Mouse (Mus musculus) limb, embryonic 10.5 days (tissue): ENCODE data around the gene Wiz. TPM values are rescaled to one million over a fixed set of nuclear protein-coding genes. Genes with fewer than 3 reads are reported as not detected.

Experiments used
- DNase-seq: peaks from one replicate; pipeline ENCODE4 v3.0.0-alpha.2; 2017; ENCODE audit warnings: low spot score
- H3K27ac ChIP-seq: fragments of 300-500 bp; sonication (generic); 2 replicates; pipeline ENCODE4 v1.5.1; 2016; ENCODE audit warnings: mild to moderate bottlenecking
- H3K27me3 ChIP-seq: fragments of 300-500 bp; sonication (generic); 2 replicates; pipeline ENCODE4 v1.6.1; 2016; ENCODE audit warnings: low read depth, mild to moderate bottlenecking; ENCODE audit not compliant: poor library complexity, severe bottlenecking
- H3K36me3 ChIP-seq: fragments of 300-500 bp; sonication (generic); 2 replicates; pipeline ENCODE4 v1.6.1; 2016; ENCODE audit warnings: mild to moderate bottlenecking, moderate library complexity
- H3K4me1 ChIP-seq: fragments of 300-500 bp; sonication (generic); 2 replicates; pipeline ENCODE4 v1.6.1; 2016
- H3K4me3 ChIP-seq: fragments of 300-500 bp; sonication (generic); 2 replicates; pipeline ENCODE4 v1.5.1; 2016; ENCODE audit warnings: mild to moderate bottlenecking, moderate library complexity
- H3K9me3 ChIP-seq: fragments of 300-500 bp; sonication (generic); replicated peaks from 2 replicates; pipeline ENCODE4 v1.6.1; 2016; ENCODE audit warnings: mild to moderate bottlenecking
- WGBS: fragments of 180-500 bp; shearing (Covaris S2); methylation state at CpG from one replicate; pipeline ENCODE4 v1.1.7; 2016; 5-methylcytosine and 5-hydroxymethylcytosine counted together
- polyA plus RNA-seq: library from polyadenylated mRNA; unstranded; fragments of >200 nt; fragmentation: Nextera tagmentation; extraction: Ambion mirVana; gene quantifications from 2 replicates; pipeline ENCODE4 v1.2.1, GENCODE M21; 2016

Gene Wiz
- polyA plus RNA-seq, 1 experiment from 2014 or later: 36.7 TPM

DNA sequence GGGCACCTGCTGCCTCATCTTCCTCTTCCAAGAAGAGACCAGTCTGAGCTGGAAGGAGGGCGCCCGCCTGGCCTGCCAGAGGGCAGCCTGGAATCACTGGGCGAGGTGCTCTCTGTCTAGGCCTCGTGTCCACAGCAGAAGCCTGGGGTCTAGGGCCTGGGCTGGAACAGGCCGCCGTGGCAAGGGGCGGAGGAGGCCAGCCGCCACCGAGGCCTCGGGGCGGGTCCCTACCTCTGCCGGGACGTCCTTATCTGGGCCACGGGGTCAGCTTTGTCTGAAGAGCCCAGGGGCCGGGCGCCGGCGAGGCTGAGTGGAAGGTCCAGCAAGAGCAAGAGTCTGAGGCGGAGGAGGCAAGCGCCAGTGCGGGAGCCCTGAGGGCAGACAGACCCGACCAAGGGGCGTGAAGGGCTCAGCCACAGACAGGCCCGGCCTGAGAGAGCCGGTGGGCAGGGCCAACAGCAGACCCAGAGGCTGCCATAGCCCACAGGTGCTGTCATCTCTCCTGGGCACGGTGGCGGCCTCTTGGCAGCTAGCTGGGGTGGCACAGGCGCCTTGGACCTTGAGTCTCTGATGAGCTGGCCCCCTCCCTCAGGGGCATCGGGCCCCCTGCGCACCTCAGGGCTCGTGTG is 55.5 kb downstream of the Wiz start:
- H3K4me3 ChIP-seq: no peak overlapping the region
- no peaks in the 10 kb centered on the region for H3K27me3 ChIP-seq
- no peak overlapping the region for H3K27ac ChIP-seq
- no peak for DNase-seq
- peaks cover 97% of the 10 kb centered on the region for H3K36me3 ChIP-seq
- H3K9me3 ChIP-seq: no peaks in the 10 kb centered on the region
- no peaks in the 10 kb centered on the region for H3K4me1 ChIP-seq
- WGBS: 88% methylated on average over 31 of the region's 31 CpGs

DNA sequence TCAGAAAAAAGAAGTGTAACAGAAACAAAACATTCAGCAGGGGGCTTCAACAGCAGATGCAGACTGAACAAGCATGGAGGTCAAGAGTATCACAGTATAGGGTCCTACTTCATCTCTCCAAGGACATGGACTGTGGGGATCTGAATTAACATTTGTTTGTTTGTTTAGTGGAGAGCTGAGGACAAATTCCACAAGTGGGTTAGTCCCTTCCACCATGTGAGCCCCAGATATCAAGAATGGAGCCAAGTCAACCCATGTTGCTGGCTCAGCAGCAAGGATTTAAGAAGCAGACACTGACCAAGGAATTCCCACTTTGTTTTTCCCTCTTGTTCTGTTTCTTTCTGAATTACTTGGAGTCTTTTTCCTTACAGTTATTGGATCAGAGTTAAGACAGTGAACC is 61.7 kb downstream of the Wiz start:
- H3K4me3 ChIP-seq: no peak overlapping the region
- H3K36me3 ChIP-seq: peaks cover 90% of the 10 kb centered on the region
- no peak overlapping the region for H3K27ac ChIP-seq
- no peaks in the 10 kb centered on the region for H3K27me3 ChIP-seq
- DNase-seq: no peak
- peaks cover 2% of the 10 kb centered on the region; the same call in 1 of the 2 replicates for H3K4me1 ChIP-seq
- H3K9me3 ChIP-seq: no peaks in the 10 kb centered on the region

DNA sequence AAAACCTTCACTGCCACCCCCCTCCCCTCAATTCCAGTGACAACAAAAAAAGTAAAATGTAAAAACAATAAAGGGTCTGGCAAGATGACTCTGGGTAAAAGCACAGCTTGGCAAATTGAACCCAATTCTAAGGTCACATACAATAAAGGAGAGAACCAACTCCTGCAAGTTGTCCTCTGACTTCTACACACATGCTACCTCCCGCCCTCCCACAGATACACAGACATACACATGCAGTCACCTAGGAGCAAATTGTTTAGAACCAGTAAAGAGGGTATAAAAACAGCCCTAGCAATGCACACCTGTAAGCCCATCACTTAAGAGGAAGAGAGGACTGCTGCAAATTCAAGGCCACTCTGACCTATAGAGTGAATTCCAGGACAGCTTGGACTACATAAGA is 66.4 kb downstream of the Wiz start:
- peaks cover 59% of the 10 kb centered on the region for H3K36me3 ChIP-seq
- H3K27ac ChIP-seq: no peak overlapping the region
- 93% methylated on average over 1 of the region's 1 CpGs for WGBS
- no peaks in the 10 kb centered on the region for H3K27me3 ChIP-seq
- peak overlapping the region; percentile 87; the same call in 1 of the 2 replicates for H3K4me3 ChIP-seq
- peaks cover 22% of the 10 kb centered on the region for H3K4me1 ChIP-seq
- DNase-seq: no peak
- no peaks in the 10 kb centered on the region for H3K9me3 ChIP-seq

DNA sequence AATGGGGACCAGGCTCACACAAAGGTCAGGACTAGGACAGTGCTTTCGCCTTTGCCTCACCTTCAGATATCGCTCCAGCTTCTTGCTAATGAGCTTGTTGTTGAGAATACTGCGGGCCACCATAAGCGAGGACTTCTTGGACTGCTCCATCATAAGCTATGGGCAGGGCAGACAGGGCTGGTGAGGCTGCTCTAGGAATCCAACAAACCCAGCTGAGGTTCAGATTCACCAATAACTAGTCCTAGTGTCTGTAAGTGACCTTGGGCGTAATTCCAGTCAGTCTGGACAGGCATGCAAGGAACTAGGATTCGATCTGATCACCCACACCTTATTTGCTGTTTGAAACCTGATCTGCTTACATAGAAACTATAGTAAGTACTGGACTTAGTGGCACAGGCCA is 67.4 kb downstream of the Wiz start:
- peak overlapping the region; percentile 87 for H3K4me3 ChIP-seq
- DNase-seq: no peak
- H3K27me3 ChIP-seq: no peaks in the 10 kb centered on the region
- peaks cover 60% of the 10 kb centered on the region for H3K36me3 ChIP-seq
- no peaks in the 10 kb centered on the region for H3K9me3 ChIP-seq
- H3K4me1 ChIP-seq: peaks cover 22% of the 10 kb centered on the region
- 25% methylated on average over 6 of the region's 6 CpGs for WGBS
- H3K27ac ChIP-seq: peak overlapping the region; percentile 96

DNA sequence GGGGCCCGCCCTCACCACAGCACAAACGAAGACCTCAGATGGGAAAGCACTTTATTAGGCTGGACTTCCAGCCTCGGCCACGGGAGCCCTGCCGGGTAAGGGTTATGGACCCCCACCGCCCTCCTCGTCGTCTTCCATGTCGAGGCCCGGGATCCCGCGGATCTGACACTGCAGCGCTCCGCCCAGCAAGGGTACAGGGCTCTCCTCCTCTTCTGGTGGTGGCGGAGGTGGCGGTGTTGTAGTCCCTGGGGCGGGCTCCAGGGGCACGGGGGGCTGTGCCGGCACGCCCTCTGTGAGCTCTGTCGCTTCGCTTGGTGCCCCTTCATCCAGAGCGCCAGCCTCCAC is 67.9 kb downstream of the Wiz start:
- Histone ChIP-seq H3K4me3 (peak overlapping the region; percentile 87), H3K27me3 (no peaks in the 10 kb centered on the region), H3K4me1 (peaks cover 22% of the 10 kb centered on the region), H3K27ac (peak overlapping the region; percentile 96), H3K9me3 (no peaks in the 10 kb centered on the region), H3K36me3 (peaks cover 60% of the 10 kb centered on the region)
- whole genome bisulfite sequencing: under 1% methylated on average over 23 of the region's 23 CpGs
- DNase-seq: no peak

DNA sequence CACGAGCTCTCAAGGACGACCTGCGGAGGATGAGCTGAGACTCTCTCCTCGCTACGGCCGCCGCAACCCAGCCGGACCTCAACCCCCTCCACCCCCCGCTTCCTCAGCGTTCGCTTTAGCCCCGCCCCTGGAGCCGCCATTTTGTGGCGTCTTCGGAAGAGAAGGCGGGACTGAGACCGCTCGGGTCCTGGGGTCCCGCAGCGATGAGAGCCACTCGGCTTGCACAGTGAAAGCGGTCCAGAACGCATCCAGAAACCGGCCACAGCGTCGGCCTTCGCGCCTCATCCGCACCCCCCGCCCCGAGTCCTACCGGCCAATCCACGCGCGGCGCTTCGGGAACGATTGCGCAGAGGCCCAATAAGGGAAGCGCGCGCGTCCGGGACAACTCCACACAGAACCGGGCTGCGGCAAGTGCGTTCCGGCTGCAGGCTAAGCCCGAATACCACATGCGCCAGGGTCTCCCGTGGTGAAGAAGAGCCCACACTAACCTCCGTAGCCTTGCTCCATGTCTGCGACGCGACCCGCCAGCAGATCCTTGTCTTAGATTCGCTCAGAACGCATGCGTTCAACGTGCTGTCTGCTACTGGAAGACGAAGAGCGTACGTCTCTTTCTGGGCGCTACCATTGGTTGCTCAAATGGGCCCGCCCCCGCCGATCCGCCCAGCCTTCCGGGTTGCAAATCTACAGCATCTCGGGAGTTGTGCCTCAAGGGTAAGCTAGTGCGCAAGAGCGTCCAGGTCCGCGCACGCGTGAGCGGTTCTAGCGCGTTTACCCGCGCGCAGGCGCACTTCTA is 68.4 kb downstream of the Wiz start, which contains the start of gene Akap8:
Gene Akap8 (minus strand): TSS at position 642 of the 793 bp plus-strand sequence.
- Histone ChIP-seq H3K27me3 (no peaks in the 10 kb centered on the region), H3K4me3 (peak within 1 kb of the TSS; percentile 87), H3K4me1 (peaks cover 22% of the 10 kb centered on the region), H3K27ac (peak within 1 kb of the TSS; percentile 96), H3K9me3 (no peaks in the 10 kb centered on the region), H3K36me3 (peaks cover 60% of the 10 kb centered on the region)
- WGBS: under 1% methylated on average over 83 of the region's 83 CpGs
- DNase-seq: peak; percentile 97

DNA sequence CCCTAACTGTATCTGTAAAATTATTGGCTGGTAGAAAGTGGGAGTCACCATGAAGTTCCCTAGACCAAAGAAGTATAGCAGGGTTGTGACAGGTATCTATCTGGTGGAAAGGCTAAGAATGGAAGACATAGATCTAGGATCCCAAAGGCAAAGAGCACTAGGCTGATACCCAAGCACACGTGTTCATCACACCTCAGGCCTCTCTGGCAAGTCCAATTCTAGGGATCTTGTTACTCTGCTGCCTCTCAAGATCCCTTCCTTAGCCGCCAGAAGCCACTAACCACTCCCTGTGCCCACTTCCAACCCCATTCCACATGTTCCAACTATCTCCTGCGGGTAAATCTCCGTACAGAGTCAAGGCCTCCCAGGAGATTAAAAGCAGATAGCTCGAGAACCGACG is 69.3 kb downstream of the Wiz start:
- DNase-seq: no peak
- peaks cover 60% of the 10 kb centered on the region for H3K36me3 ChIP-seq
- peak overlapping the region; percentile 96 for H3K27ac ChIP-seq
- peaks cover 22% of the 10 kb centered on the region for H3K4me1 ChIP-seq
- no peaks in the 10 kb centered on the region for H3K27me3 ChIP-seq
- H3K9me3 ChIP-seq: no peaks in the 10 kb centered on the region
- under 1% methylated on average over 7 of the region's 7 CpGs for WGBS
- H3K4me3 ChIP-seq: peak overlapping the region; percentile 87

DNA sequence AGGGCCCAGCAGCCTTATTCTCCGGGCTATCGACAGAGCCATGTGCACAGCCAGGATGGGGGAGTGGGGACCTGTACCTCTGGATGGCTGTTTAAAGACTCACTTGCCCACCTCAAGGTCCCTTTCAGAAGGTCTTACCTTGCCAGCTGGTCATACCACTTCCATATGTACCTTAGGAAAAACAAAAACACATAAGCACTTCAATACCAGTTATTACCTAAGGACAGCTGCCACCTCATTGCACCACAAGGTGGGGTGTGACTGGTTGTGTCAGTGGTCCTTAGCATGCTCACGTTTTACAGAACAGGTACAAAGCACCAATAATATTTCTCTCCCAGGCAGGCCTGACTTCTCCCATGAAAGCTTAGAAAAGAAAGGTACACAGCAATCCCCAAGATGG is 71.5 kb downstream of the Wiz start:
- Histone ChIP-seq H3K4me1 (peaks cover 22% of the 10 kb centered on the region), H3K36me3 (peaks cover 64% of the 10 kb centered on the region), H3K27ac (no peak overlapping the region), H3K27me3 (no peaks in the 10 kb centered on the region), H3K9me3 (no peaks in the 10 kb centered on the region), H3K4me3 (no peak overlapping the region)
- no peak for DNase-seq
- WGBS: 88% methylated on average over 3 of the region's 3 CpGs

DNA sequence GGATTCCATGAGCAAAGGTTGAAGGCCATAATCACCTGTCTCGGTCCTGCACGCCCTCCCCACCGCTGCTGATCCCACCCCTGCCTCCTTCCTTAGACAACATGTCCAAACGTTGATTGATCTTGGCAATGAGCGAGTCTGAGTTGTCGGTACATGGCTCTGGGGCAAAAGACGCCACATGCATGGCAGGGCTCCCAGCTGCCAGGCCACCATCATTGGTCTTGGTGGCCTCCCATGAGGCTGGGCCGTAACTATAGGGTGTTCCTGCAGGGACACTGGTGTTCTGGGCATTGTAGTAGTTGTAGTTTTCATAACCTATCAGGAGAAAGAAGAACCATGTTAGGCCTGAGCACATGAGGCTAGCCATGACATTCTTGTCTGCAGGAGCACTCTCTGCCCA is 72.2 kb downstream of the Wiz start:
- 92% methylated on average over 8 of the region's 8 CpGs for WGBS
- peaks cover 16% of the 10 kb centered on the region for H3K4me1 ChIP-seq
- no peaks in the 10 kb centered on the region for H3K27me3 ChIP-seq
- peaks cover 69% of the 10 kb centered on the region for H3K36me3 ChIP-seq
- H3K4me3 ChIP-seq: no peak overlapping the region
- H3K9me3 ChIP-seq: no peaks in the 10 kb centered on the region
- DNase-seq: no peak
- H3K27ac ChIP-seq: no peak overlapping the region

DNA sequence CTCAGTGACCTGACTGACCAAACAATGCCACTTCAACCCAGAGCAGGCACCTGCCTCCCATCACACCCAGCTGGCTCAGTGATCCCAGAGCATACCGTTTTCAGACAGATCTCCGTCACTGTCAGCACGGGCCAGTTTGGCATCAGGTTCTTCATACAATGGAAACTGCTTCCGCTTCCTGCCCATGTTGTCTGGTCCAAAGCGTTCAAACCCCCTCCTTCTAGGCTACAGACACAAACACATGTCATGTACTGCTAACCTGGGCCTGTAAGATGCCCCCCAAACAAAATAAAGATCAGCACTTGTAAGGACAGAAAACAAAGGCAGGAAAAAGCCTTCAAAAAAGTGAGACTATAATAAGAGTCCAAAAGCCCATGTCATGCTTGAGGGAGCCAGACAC is 73.7 kb downstream of the Wiz start:
- H3K27ac ChIP-seq: no peak overlapping the region
- H3K4me1 ChIP-seq: peaks cover 9% of the 10 kb centered on the region
- H3K4me3 ChIP-seq: no peak overlapping the region
- DNase-seq: no peak
- no peaks in the 10 kb centered on the region for H3K9me3 ChIP-seq
- H3K27me3 ChIP-seq: no peaks in the 10 kb centered on the region
- peaks cover 84% of the 10 kb centered on the region for H3K36me3 ChIP-seq
- 92% methylated on average over 5 of the region's 5 CpGs for WGBS

DNA sequence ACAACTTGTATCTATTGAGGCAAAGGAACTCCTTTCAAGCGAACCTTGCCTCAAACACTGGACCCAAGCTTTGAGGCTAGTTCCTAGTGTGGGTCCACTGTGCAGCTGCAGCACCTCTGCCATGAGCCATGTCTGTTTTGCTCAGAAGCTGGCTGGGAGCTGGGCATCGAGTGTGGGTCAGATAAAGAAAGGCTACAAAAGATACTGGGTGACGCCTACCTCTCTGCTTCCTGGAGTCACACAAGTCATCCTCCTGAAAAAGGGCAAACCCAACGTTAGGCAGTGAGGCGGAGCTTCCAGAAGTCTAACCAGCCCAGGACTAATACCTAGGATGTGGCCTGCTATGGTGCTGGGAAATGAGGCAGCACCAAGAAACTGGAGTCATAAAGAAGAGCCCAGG is 75.3 kb downstream of the Wiz start:
- peaks cover 99% of the 10 kb centered on the region for H3K36me3 ChIP-seq
- no peaks in the 10 kb centered on the region for H3K9me3 ChIP-seq
- no peak for DNase-seq
- H3K4me1 ChIP-seq: peaks cover under 1% of the 10 kb centered on the region
- no peak overlapping the region for H3K4me3 ChIP-seq
- no peaks in the 10 kb centered on the region for H3K27me3 ChIP-seq
- 85% methylated on average over 5 of the region's 5 CpGs for WGBS
- no peak overlapping the region for H3K27ac ChIP-seq

DNA sequence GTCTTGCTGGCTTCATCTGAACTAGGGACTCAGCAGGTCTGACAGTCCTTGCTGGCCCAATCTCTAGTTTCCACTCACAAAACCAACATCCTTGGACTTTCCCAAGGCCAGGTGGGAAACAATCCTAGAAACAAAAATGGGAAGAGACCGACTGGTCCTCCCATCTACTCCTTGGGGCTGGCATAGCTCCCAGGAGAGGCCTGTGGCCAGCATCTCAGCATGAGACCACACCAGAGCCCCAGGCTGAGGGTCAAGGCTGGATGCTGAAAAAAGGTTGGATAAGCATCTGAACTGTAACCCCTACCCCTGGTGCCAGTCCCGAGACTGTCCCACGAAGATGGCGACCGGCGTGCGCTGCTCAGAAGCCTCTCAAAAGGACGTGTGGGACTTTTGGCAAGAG is 76.4 kb downstream of the Wiz start:
- 97% methylated on average over 8 of the region's 8 CpGs for WGBS
- Histone ChIP-seq H3K36me3 (peaks cover 100% of the 10 kb centered on the region), H3K4me3 (no peak overlapping the region), H3K9me3 (no peaks in the 10 kb centered on the region), H3K27ac (no peak overlapping the region), H3K27me3 (no peaks in the 10 kb centered on the region), H3K4me1 (no peaks in the 10 kb centered on the region)
- DNase-seq: no peak

DNA sequence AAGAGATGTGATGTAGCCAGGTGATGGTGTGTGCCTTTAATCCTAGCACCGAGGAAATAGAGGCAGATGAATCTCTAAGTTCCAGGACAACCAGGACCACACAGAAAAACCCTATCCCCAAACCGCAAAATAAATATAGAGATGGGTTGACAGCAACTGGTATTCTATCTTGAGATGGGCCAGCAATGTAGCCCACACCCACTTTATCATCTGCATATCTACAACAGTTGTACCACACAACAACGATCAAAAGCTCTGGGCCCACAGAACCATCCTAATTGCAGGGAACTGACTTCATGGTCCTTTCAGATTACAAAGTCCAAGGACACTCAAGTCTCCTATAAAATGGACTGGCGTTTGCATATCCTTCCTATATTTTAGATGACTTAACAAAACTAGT is 81.3 kb downstream of the Wiz start:
- Histone ChIP-seq H3K4me3 (no peak overlapping the region), H3K27ac (no peak overlapping the region), H3K9me3 (no peaks in the 10 kb centered on the region), H3K4me1 (no peaks in the 10 kb centered on the region), H3K27me3 (no peaks in the 10 kb centered on the region), H3K36me3 (peaks cover 100% of the 10 kb centered on the region)
- 94% methylated on average over 4 of the region's 4 CpGs for WGBS
- DNase-seq: no peak
